Mouse (Mus musculus): ENCODE data around the gene 5730455P16Rik. TPM values are rescaled to one million over a fixed set of nuclear protein-coding genes. Genes with fewer than 3 reads are reported as not detected.

Gene 5730455P16Rik
- total and polyA plus RNA-seq, 2 experiments from 2014 or later = 43.2 to 47.6 TPM

- DNase-seq (no peak), ATAC-seq (peak; percentile 26; the same call in 1 of the 2 replicates)
- Histone ChIP-seq H3K9ac (no peak overlapping the region), H3K4me2 (ENCODE audit: low read depth) (no peak overlapping the region), H3K9me3 (ENCODE audit: low read length) (no peaks in the 10 kb centered on the region), H3K4me1 (ENCODE audit: insufficient read depth) (no peaks in the 10 kb centered on the region; the same call in 1 of the 2 replicates), H3K36me3 (ENCODE audit: insufficient read depth) (no peaks in the 10 kb centered on the region), H3K27me3 (ENCODE audit: insufficient read depth, low read length) (no peaks in the 10 kb centered on the region), H3K27ac (ENCODE audit: low read depth, low read length) (no peak overlapping the region), H3K4me3 (ENCODE audit: low read depth, low read length) (no peak overlapping the region)
- WGBS = 70% methylated on average over 12 of the region's 12 CpGs
- TF ChIP-seq CTCF (IDR thresholded peaks at IDR 0.05; ENCODE audit: low read depth) = no peak
Observed at GRCm38 (mm10) chr11:80332709-80333400, 45.0 kb downstream of the 5730455P16Rik start.

- no peaks in the 10 kb centered on the region for H3K27me3 ChIP-seq (ENCODE audit: insufficient read depth, low read length)
- TF ChIP-seq CTCF (IDR thresholded peaks at IDR 0.05; ENCODE audit: low read depth) = no peak
- H3K9ac ChIP-seq = no peak overlapping the region
- no peak overlapping the region for H3K4me3 ChIP-seq (ENCODE audit: low read depth, low read length)
- H3K36me3 ChIP-seq (ENCODE audit: insufficient read depth) = no peaks in the 10 kb centered on the region
- no peak for DNase-seq
- H3K4me2 ChIP-seq (ENCODE audit: low read depth) = no peak overlapping the region
- no peaks in the 10 kb centered on the region for H3K4me1 ChIP-seq (ENCODE audit: insufficient read depth)
- ATAC-seq = no peak
- WGBS = 84% methylated on average over 6 of the region's 6 CpGs
- H3K27ac ChIP-seq (ENCODE audit: low read depth, low read length) = no peak overlapping the region
- no peaks in the 10 kb centered on the region for H3K9me3 ChIP-seq (ENCODE audit: low read length)
Observed at GRCm38 (mm10) chr11:80324636-80325035, 53.2 kb downstream of the 5730455P16Rik start.

DNA sequence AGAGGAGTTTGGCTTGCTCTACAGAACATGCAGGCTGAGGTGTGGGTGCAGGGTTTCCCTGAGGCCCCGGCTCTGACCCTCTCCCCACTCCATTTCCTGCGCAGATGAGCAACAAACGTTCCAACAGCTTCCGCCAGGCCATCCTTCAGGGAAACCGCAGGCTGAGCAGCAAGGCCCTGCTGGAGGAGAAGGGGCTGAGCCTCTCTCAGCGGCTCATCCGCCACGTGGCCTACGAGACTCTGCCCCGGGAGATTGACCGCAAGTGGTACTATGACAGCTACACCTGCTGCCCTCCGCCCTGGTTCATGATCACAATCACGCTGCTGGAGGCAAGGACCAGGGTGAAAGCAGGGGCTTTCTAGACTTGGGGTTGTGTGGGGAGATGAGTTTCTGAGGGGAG lies 54.6 kb downstream of the 5730455P16Rik start:
- Histone ChIP-seq H3K27me3 (ENCODE audit: insufficient read depth, low read length) (no peaks in the 10 kb centered on the region), H3K27ac (ENCODE audit: low read depth, low read length) (no peak overlapping the region), H3K9ac (no peak overlapping the region), H3K4me2 (ENCODE audit: low read depth) (no peak overlapping the region), H3K9me3 (ENCODE audit: low read length) (no peaks in the 10 kb centered on the region), H3K36me3 (ENCODE audit: insufficient read depth) (no peaks in the 10 kb centered on the region), H3K4me1 (ENCODE audit: insufficient read depth) (no peaks in the 10 kb centered on the region), H3K4me3 (ENCODE audit: low read depth, low read length) (no peak overlapping the region)
- TF ChIP-seq CTCF (IDR thresholded peaks at IDR 0.05; ENCODE audit: low read depth) = no peak
- DNase-seq = no peak
- ATAC-seq = no peak
- WGBS = 68% methylated on average over 13 of the region's 13 CpGs

- ATAC-seq (peak; percentile 82), DNase-seq (peak; percentile 66)
- no peaks in the 10 kb centered on the region for H3K36me3 ChIP-seq (ENCODE audit: insufficient read depth)
- H3K9ac ChIP-seq = no peak overlapping the region
- peak overlapping the region; percentile 54 for H3K27ac ChIP-seq (ENCODE audit: low read depth, low read length)
- 23% methylated on average over 10 of the region's 10 CpGs for WGBS
- no peak overlapping the region for H3K4me2 ChIP-seq (ENCODE audit: low read depth)
- H3K4me3 ChIP-seq (ENCODE audit: low read depth, low read length) = no peak overlapping the region
- H3K9me3 ChIP-seq (ENCODE audit: low read length) = no peaks in the 10 kb centered on the region
- H3K27me3 ChIP-seq (ENCODE audit: insufficient read depth, low read length) = no peaks in the 10 kb centered on the region
- TF ChIP-seq CTCF (IDR thresholded peaks at IDR 0.05; ENCODE audit: low read depth) = no peak
- no peaks in the 10 kb centered on the region for H3K4me1 ChIP-seq (ENCODE audit: insufficient read depth)
Observed at GRCm38 (mm10) chr11:80315743-80316639, 61.8 kb downstream of the 5730455P16Rik start.

DNA sequence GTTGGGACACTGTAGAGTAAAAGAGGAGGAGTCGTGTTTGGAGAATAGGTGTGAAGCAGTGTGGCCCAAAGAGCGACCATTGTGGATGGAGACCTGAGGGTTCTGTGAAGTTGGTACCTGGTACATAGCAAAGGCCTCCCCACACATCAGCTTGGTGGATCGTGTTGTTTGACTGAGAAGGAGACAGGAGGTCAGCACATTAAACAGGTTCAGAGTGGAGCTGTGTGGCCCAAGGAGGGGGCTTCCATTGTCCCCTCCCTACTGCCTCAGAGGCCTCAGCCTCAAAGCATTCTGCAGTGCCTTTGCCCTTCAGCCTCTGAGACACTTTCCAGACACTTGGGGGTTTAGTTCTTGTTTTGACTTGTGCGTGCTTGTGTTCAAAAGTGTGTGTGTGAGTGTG lies 63.9 kb downstream of the 5730455P16Rik start:
- ATAC-seq (no peak), DNase-seq (no peak)
- 73% methylated on average over 4 of the region's 4 CpGs for WGBS
- no peak overlapping the region for H3K4me2 ChIP-seq (ENCODE audit: low read depth)
- no peak overlapping the region for H3K9ac ChIP-seq
- no peaks in the 10 kb centered on the region for H3K4me1 ChIP-seq (ENCODE audit: insufficient read depth)
- no peak for TF ChIP-seq CTCF (IDR thresholded peaks at IDR 0.05; ENCODE audit: low read depth)
- H3K27ac ChIP-seq (ENCODE audit: low read depth, low read length) = no peak overlapping the region
- H3K9me3 ChIP-seq (ENCODE audit: low read length) = no peaks in the 10 kb centered on the region
- no peaks in the 10 kb centered on the region for H3K36me3 ChIP-seq (ENCODE audit: insufficient read depth)
- no peak overlapping the region for H3K4me3 ChIP-seq (ENCODE audit: low read depth, low read length)
- H3K27me3 ChIP-seq (ENCODE audit: insufficient read depth, low read length) = no peaks in the 10 kb centered on the region

DNA sequence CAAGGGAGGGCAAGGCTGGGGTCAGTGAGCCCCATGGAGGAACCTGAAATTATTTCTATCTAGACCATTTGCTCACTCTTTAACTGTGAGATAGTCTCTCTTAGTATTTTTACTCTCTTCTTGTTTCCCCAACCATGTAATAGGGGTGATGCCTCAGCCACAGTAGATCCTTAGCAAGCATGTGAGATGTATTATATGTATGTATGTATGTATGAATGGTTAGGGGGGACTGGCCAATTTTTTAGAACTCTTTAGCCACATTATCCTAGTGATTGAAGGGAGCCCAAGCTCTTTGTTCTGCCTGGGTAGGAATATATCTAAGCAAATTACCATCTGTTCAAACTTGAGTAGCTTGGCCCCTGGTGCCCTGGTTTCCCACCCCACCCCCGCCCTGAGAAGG lies 64.4 kb downstream of the 5730455P16Rik start:
- H3K4me1 ChIP-seq (ENCODE audit: insufficient read depth) = no peaks in the 10 kb centered on the region
- TF ChIP-seq CTCF (IDR thresholded peaks at IDR 0.05; ENCODE audit: low read depth) = no peak
- H3K4me3 ChIP-seq (ENCODE audit: low read depth, low read length) = no peak overlapping the region
- H3K36me3 ChIP-seq (ENCODE audit: insufficient read depth) = no peaks in the 10 kb centered on the region
- H3K27ac ChIP-seq (ENCODE audit: low read depth, low read length) = no peak overlapping the region
- ATAC-seq = no peak
- H3K27me3 ChIP-seq (ENCODE audit: insufficient read depth, low read length) = no peaks in the 10 kb centered on the region
- no peak overlapping the region for H3K9ac ChIP-seq
- no peak overlapping the region for H3K4me2 ChIP-seq (ENCODE audit: low read depth)
- no peaks in the 10 kb centered on the region for H3K9me3 ChIP-seq (ENCODE audit: low read length)
- WGBS = 83% methylated on average over 1 of the region's 1 CpGs
- no peak for DNase-seq

- H3K9ac ChIP-seq = no peak overlapping the region
Observed at GRCm38 (mm10) chr11:80312565-80312964, 65.3 kb downstream of the 5730455P16Rik start.

More at GRCm38 (mm10) chr11:80312565-80312964, 65.3 kb downstream of the 5730455P16Rik start:
- no peaks in the 10 kb centered on the region for H3K9me3 ChIP-seq (ENCODE audit: low read length)
- TF ChIP-seq CTCF (IDR thresholded peaks at IDR 0.05; ENCODE audit: low read depth) = no peak
- DNase-seq = no peak
- no peak for ATAC-seq
- 0 out of 2 replicates have a peak overlapping the region, but pooled peaks have one; percentile 24 for H3K27ac ChIP-seq (ENCODE audit: low read depth, low read length)
- H3K4me1 ChIP-seq (ENCODE audit: insufficient read depth) = no peaks in the 10 kb centered on the region
- 27% methylated on average over 6 of the region's 6 CpGs for WGBS
- H3K4me2 ChIP-seq (ENCODE audit: low read depth) = no peak overlapping the region
- H3K27me3 ChIP-seq (ENCODE audit: insufficient read depth, low read length) = no peaks in the 10 kb centered on the region
- no peaks in the 10 kb centered on the region for H3K36me3 ChIP-seq (ENCODE audit: insufficient read depth)
- H3K4me3 ChIP-seq (ENCODE audit: low read depth, low read length) = no peak overlapping the region

Measured in forebrain, postnatal 0 days (tissue).